Mouse (Mus musculus) cerebellum, postnatal 14 days (tissue): ENCODE data around the gene Uchl1.
A peak's percentile ranks its signal among the peaks of the same experiment; 100 is the strongest.

Experiments
- DNase-seq, 2 experiments: peaks; one replicate each; pipeline ENCODE4 v3.0.0; 2021; ENCODE audit warnings: mixed read lengths in 2 of 2

The Uchl1 gene

DNA sequence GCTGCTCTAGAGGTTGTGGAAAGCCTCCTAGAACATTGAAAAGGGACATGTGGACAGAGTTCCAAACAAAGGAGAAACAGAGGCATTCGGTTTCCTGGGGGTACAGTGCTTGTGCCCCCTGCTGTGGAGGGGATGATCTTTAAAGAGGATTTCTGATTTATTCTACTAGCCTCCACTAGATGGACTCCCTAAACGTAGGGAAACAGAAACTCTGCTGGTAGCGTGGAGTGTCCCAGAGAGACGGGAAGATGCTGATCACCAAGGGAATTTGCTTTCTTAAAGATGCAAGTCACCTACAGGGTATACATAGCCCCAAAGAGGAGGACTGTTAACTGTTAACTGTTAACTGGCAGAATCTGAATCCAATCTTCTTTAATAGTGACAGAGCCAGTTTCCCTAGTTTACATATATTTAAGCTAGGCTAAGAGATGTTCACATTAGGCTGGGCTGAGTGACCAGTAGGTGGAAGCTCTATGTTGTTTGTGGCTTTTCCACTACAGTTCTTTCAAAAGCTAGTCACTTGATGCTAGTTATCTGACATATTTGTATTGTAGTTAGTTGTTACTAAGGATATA is 34.6 kb downstream of the Uchl1 start:
- peak; percentile 24 to 31 for DNase-seq

DNA sequence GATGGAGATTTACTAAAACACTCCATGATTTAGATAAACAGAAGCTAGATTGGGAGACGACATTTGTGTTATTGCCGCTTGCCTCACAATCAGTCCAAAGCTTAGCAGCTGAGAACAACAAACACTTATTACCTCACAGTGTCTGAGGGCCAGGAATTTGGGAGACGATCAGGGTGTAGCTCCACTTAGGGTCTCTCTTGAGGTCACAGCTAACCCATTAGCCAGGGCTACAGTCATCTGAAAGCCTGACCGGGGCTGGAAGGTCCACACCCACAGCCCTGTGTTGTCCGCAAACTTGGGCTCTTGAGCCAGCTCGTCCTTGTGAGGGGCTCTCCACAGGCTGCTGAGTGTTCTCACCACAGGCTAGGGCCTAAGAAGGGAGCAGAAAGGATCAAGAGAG is 36.9 kb downstream of the Uchl1 start:
- no peak for DNase-seq

DNA sequence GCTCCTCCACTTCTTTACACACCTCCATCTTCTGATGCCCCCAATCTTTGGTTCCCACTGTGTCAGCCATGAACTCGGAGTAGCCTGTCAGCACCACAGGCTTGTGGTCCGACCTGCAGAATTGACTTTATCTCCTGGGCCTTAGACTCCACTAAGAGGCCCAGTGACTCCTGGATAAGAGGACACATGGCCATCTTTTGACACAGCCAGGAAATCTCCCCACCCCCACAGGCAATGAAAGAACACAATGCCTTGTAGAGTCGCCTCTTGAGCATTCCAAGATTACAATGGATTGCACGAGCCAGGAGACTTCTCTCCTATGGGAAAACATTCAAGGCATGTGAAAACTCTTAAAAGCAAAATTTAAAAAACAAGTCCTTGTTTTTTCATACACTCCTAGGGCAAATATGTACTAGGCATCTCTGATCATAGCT is 39.6 kb downstream of the Uchl1 start:
- no peak for DNase-seq

DNA sequence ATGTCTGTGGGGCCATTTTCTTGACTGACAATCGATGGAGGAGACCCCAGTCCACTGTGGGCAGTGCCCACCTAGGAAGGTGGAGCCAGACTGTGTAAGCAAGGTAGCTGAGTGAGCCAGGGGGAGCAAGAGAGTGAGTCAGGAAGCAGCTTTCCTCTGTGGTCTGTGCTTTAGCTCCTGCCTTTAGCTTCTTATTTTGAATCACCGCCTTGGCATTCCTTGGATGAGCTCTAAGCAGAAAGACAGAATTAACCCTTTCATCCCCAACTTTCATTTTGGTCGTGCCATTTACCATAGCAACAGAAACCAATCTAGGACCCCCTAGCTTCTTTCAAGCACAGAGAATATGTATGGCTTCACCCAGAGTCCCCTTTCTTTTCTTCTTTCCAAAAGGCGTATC is 42.0 kb downstream of the Uchl1 start:
- DNase-seq = no peak

DNA sequence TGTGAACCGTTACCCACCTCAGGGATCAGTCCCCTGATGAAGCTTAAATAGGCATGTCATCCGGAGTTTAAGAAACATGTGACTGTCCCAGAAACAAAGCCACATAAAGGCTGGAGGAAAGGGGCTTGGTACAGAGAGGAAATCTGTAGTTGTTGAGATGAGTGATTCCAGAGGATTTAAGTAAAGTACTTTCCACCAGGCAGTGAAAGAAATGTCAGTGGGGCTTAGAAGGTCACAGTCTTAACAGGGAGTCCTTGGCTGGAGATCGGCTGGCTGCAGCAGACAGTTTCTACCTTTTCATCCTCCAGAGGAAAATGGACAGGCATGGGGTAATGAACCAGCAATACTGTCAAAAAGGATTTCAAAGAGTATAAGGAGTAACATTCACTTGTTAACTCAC is 42.5 kb downstream of the Uchl1 start:
- DNase-seq = no peak

DNA sequence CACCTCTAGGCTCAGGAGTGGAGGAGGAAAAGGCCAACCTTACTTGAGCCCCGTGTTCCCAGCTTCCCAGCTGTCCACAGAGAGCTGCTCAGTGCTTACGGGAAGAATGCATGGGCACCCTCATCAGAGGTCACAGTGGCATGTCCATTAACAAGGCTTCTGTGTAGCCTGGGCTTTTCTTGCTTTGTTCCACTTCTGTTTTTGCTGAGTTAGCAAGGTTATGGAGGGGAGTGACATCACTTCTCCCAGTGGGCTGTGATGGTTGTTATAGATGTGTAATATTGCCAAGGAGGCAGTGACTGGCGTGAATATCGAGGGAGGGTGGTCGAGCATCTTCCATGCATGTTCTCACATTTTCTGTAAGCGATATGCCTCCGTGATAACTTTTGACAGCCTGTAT is 43.0 kb downstream of the Uchl1 start:
- no peak for DNase-seq

DNA sequence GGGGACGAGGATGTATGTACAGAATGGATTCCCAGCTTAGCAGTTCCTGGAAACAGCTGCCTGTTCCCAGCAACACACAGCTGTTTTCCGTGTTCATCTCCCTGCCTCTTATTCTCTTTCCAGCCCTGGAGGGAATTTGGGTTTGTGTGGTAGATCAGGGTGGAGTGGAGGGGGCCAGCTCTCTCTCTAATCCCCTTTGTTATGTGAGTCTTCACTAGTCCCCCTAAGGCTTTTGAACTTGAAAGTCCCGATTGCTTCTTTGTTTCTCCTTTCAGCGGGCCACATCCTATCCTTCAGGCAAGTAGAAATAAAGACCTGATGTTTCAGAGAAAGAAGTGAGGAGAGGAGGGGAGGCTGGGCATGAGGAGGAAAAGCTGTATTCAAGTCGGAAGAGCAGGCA is 45.0 kb downstream of the Uchl1 start:
- DNase-seq = no peak

DNA sequence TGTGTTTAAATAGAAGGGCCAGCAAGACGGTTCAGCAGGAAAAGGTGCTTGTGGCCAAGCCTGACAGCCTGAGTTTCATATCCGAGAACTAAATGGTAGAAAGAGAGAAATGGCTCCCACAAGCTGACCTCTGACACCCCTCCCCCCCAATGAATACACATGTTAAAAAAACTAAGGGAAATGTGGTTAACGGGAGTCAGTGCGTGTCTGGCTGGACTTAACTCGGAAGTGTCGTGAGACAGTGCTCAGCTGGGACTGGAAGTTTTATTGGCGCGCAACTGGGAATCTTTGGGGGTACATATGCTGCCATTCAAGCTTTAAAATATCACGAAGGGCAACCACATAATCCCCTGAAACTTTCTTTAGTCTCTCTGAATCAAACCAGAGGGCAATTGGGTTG is 46.7 kb downstream of the Uchl1 start:
- no peak for DNase-seq

DNA sequence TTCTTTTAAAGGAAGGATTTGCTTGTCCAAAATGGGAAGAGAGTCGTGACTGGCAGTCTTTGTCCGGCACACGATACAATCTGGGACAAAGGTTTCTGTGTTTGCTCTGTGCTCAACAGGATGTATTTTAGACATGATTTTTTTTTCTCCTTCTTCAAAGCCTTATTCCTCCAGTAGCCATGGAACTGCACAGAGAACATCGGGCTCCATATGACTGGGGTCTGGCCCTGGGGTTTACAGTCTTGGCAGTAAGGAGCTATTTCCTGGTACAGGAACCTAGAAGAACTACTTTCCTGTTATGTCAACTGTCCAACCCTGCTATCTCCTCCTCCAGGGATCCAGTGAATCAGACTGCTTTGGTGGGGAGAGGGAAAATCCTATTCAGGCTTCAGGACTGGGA is 47.1 kb downstream of the Uchl1 start:
- no peak for DNase-seq

DNA sequence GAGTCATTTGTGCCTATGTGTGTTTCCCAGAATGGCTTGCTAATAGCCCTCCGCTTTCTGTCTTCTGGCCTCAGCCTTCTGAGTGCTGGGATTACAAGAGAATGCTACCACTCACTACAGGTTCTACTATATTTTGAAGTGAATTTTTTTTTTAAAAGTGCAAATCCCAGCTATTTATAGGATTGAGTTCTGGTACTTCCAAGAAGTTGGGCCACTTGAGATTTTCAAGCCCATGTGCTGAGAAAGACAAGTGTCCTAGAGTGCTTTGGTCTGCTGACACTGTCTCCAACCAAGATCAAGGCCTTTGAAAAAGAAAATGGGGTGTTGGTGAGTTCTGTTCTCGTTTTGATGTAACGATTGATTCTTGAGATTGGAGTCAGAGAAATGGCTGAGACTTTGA is 47.7 kb downstream of the Uchl1 start:
- no peak for DNase-seq

DNA sequence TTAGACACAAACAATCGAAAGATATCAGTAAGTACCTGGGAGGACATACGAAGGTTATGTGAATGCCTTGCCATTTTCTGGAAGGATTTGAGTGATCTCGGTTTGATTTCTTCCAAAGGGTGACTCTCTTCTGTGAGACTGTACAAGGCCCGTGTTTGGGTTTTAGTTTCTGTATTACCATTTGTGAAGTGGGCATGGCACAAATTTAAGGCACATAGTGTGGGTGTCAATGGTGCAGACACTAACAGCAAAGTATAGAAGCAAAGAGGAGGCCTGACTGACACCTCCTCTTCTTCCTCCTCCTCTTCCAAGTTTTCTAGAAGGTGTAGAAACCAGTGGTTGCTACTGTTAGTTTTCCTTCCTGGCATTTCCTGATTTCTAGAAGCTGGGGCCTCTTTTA is 53.4 kb downstream of the Uchl1 start:
- no peak for DNase-seq

DNA sequence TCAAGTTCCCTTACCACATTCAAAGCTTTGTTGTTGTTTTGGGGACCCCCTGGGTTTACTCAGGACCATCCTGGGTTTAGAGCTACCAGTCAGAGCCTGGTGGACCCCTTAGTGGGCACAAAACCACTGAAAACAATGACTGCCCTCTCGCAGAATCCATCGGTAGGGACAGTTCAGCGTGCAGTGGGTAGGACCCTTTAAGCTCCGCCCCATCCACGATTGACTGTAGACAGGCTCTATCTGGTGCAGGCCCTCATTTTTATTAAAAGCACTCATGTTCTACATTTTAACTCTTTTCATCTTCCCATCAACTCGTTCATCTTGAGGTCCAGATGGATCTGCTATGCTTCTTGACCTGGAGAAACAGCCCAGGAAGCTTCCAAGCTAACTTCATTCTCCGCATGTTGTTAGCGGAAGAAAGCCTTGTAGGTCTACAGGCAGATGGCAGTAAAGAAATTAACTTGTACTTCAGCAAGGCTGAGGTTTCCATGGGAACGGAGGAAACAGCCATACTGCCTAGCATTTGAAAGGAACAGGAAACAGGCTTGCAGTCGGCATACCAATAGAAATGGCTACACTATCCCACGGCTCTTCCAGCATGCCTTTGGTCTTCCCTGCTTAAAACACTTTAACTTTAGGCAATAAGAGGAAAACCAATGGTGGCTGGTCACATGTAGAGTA is 54.9 kb downstream of the Uchl1 start:
- peak; percentile 56 to 64 for DNase-seq

DNA sequence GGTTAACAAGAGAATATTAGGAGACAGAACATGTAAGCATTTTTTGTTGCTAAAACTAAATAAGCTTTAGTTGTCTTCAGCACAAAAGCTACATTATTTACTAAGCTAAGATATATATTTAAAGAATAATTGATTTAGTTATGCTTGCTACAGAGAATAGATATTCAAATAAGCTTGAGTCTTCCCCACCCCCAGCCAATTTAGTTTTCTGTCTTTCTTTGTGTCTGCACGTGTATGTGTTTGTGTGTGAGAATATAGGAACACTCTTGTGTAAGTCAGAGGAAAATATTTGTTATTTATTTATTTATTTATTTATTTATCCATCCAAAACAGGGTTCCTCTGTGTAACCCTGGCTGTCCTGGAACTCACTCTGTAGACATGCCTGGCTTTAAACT is 55.4 kb downstream of the Uchl1 start:
- DNase-seq = no peak

DNA sequence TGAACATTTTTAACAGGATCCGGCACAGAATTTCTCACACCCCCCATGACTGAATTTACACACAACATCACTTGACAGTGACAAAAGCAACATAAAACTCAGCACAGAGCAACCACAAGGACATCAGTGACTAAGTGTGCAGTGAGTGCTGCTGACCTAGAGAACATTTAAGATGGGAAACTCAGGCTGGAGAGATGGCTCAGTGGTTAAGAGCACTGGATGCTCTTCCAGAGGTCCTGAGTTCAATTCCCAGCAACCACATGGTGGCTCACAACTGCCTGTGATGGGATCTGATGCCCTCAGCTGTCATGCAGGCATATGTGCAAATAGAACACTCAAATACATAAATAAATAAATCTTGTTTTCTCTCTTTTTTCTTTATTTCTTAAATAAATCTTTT is 57.7 kb downstream of the Uchl1 start:
- DNase-seq = no peak
